Mouse (Mus musculus): ENCODE measurements at regions not wholly inside any gene's neighbourhood (a gene's known extent, or its start where the extent isn't known, plus 50 kb on each side); places are given as distances from the start of the nearest gene placed in this dataset.

- no peak for ATAC-seq (ENCODE audit: borderline replicate concordance, extremely low read depth, low FRiP score, low TSS enrichment)
- Histone ChIP-seq H3K9me3 (no peaks in the 10 kb centered on the region), H3K9ac (no peak overlapping the region), H3K27me3 (no peaks in the 10 kb centered on the region), H3K27ac (no peak overlapping the region), H3K4me2 (no peak overlapping the region), H3K4me1 (no peaks in the 10 kb centered on the region), H3K36me3 (no peaks in the 10 kb centered on the region), H3K4me3 (no peak overlapping the region)
- WGBS, result 87% methylated on average over 11 of the region's 11 CpGs
Measured at GRCm38 (mm10) chr1:34930571-34930970, 80.8 kb downstream of the Plekhb2 start.

GRCm38 (mm10) chr1:34943196-34943595 is 93.4 kb downstream of the Plekhb2 start:
- Histone ChIP-seq H3K4me1 (no peaks in the 10 kb centered on the region), H3K9me3 (no peaks in the 10 kb centered on the region), H3K27me3 (no peaks in the 10 kb centered on the region), H3K4me3 (no peak overlapping the region), H3K36me3 (no peaks in the 10 kb centered on the region), H3K4me2 (no peak overlapping the region), H3K9ac (no peak overlapping the region), H3K27ac (no peak overlapping the region)
- 71% methylated on average over 1 of the region's 1 CpGs for WGBS
- no peak for ATAC-seq (ENCODE audit: borderline replicate concordance, extremely low read depth, low FRiP score, low TSS enrichment)

- Histone ChIP-seq H3K4me1 (no peaks in the 10 kb centered on the region), H3K36me3 (no peaks in the 10 kb centered on the region), H3K27me3 (no peaks in the 10 kb centered on the region), H3K27ac (no peak overlapping the region), H3K4me2 (no peak overlapping the region), H3K4me3 (no peak overlapping the region), H3K9me3 (no peaks in the 10 kb centered on the region), H3K9ac (no peak overlapping the region)
- ATAC-seq (ENCODE audit: borderline replicate concordance, extremely low read depth, low FRiP score, low TSS enrichment), result no peak
- WGBS, result 72% methylated on average over 19 of the region's 19 CpGs
Measured at GRCm38 (mm10) chr1:34961633-34962507, 112.1 kb downstream of the Plekhb2 start.

- H3K27ac ChIP-seq, result no peak overlapping the region
- no peaks in the 10 kb centered on the region for H3K36me3 ChIP-seq
- H3K4me2 ChIP-seq, result no peak overlapping the region
- no peaks in the 10 kb centered on the region for H3K4me1 ChIP-seq
- no peak overlapping the region for H3K9ac ChIP-seq
- H3K27me3 ChIP-seq, result no peaks in the 10 kb centered on the region
- no peaks in the 10 kb centered on the region for H3K9me3 ChIP-seq
- ATAC-seq (ENCODE audit: borderline replicate concordance, extremely low read depth, low FRiP score, low TSS enrichment), result no peak
- 77% methylated on average over 6 of the region's 6 CpGs for WGBS
- no peak overlapping the region for H3K4me3 ChIP-seq
Measured at GRCm38 (mm10) chr1:34962508-34962885, 112.7 kb downstream of the Plekhb2 start.

GRCm38 (mm10) chr1:34974801-34975200 is 125.0 kb downstream of the Plekhb2 start:
- no peak overlapping the region for H3K4me2 ChIP-seq
- no peaks in the 10 kb centered on the region for H3K4me1 ChIP-seq
- H3K27me3 ChIP-seq, result no peaks in the 10 kb centered on the region
- H3K27ac ChIP-seq, result no peak overlapping the region
- no peak overlapping the region for H3K4me3 ChIP-seq
- WGBS, result 81% methylated on average over 6 of the region's 6 CpGs
- no peak for ATAC-seq (ENCODE audit: borderline replicate concordance, extremely low read depth, low FRiP score, low TSS enrichment)
- H3K9me3 ChIP-seq, result 0 out of 2 replicates have a peak, but pooled peaks cover 4% of the 10 kb centered on the region
- no peaks in the 10 kb centered on the region for H3K36me3 ChIP-seq
- H3K9ac ChIP-seq, result no peak overlapping the region

- WGBS, result 83% methylated on average over 10 of the region's 10 CpGs
- no peak for ATAC-seq (ENCODE audit: borderline replicate concordance, extremely low read depth, low FRiP score, low TSS enrichment)
Measured at GRCm38 (mm10) chr1:34978156-34978555, 128.4 kb downstream of the Plekhb2 start.

GRCm38 (mm10) chr1:34979350-34979749 is 129.6 kb downstream of the Plekhb2 start:
- ATAC-seq (ENCODE audit: borderline replicate concordance, extremely low read depth, low FRiP score, low TSS enrichment), result no peak
- Histone ChIP-seq H3K9ac (no peak overlapping the region), H3K27me3 (no peaks in the 10 kb centered on the region), H3K27ac (no peak overlapping the region), H3K4me1 (no peaks in the 10 kb centered on the region), H3K4me3 (no peak overlapping the region), H3K4me2 (no peak overlapping the region), H3K36me3 (no peaks in the 10 kb centered on the region), H3K9me3 (0 out of 2 replicates have a peak, but pooled peaks cover 4% of the 10 kb centered on the region)
- WGBS, result 67% methylated on average over 3 of the region's 3 CpGs

More at GRCm38 (mm10) chr1:34978156-34978555, 128.4 kb downstream of the Plekhb2 start:
- Histone ChIP-seq H3K9me3 (0 out of 2 replicates have a peak, but pooled peaks cover 4% of the 10 kb centered on the region), H3K36me3 (no peaks in the 10 kb centered on the region), H3K27ac (no peak overlapping the region), H3K9ac (no peak overlapping the region), H3K4me3 (no peak overlapping the region), H3K4me2 (no peak overlapping the region), H3K27me3 (no peaks in the 10 kb centered on the region), H3K4me1 (no peaks in the 10 kb centered on the region)

- WGBS, result 89% methylated on average over 2 of the region's 2 CpGs
- Histone ChIP-seq H3K4me3 (no peak overlapping the region), H3K36me3 (no peaks in the 10 kb centered on the region), H3K9me3 (0 out of 2 replicates have a peak, but pooled peaks cover 4% of the 10 kb centered on the region), H3K4me2 (no peak overlapping the region), H3K27me3 (no peaks in the 10 kb centered on the region), H3K9ac (no peak overlapping the region), H3K27ac (no peak overlapping the region), H3K4me1 (no peaks in the 10 kb centered on the region)
- no peak for ATAC-seq (ENCODE audit: borderline replicate concordance, extremely low read depth, low FRiP score, low TSS enrichment)
Measured at GRCm38 (mm10) chr1:34981934-34982333, 132.2 kb downstream of the Plekhb2 start.

GRCm38 (mm10) chr1:34982966-34983365 is 133.2 kb downstream of the Plekhb2 start:
- H3K4me1 ChIP-seq, result no peaks in the 10 kb centered on the region
- no peak for ATAC-seq (ENCODE audit: borderline replicate concordance, extremely low read depth, low FRiP score, low TSS enrichment)
- no peaks in the 10 kb centered on the region for H3K27me3 ChIP-seq
- H3K27ac ChIP-seq, result no peak overlapping the region
- no peak overlapping the region for H3K4me2 ChIP-seq
- no peak overlapping the region for H3K4me3 ChIP-seq
- 68% methylated on average over 2 of the region's 2 CpGs for WGBS
- H3K36me3 ChIP-seq, result no peaks in the 10 kb centered on the region
- 0 out of 2 replicates have a peak, but pooled peaks cover 4% of the 10 kb centered on the region for H3K9me3 ChIP-seq
- no peak overlapping the region for H3K9ac ChIP-seq

GRCm38 (mm10) chr1:34986861-34987260 is 137.1 kb downstream of the Plekhb2 start:
- no peak overlapping the region for H3K4me3 ChIP-seq
- no peaks in the 10 kb centered on the region for H3K27me3 ChIP-seq
- H3K27ac ChIP-seq, result no peak overlapping the region
- H3K4me2 ChIP-seq, result no peak overlapping the region
- H3K9ac ChIP-seq, result no peak overlapping the region
- no peaks in the 10 kb centered on the region for H3K4me1 ChIP-seq
- ATAC-seq (ENCODE audit: borderline replicate concordance, extremely low read depth, low FRiP score, low TSS enrichment), result no peak
- WGBS, result 85% methylated on average over 2 of the region's 2 CpGs
- H3K36me3 ChIP-seq, result no peaks in the 10 kb centered on the region
- H3K9me3 ChIP-seq, result no peaks in the 10 kb centered on the region

GRCm38 (mm10) chr1:34987650-34988221 is 138.0 kb downstream of the Plekhb2 start:
- ATAC-seq (ENCODE audit: borderline replicate concordance, extremely low read depth, low FRiP score, low TSS enrichment), result no peak
- Histone ChIP-seq H3K36me3 (no peaks in the 10 kb centered on the region), H3K4me3 (no peak overlapping the region), H3K9ac (no peak overlapping the region), H3K9me3 (no peaks in the 10 kb centered on the region), H3K4me2 (no peak overlapping the region), H3K4me1 (no peaks in the 10 kb centered on the region), H3K27ac (no peak overlapping the region), H3K27me3 (no peaks in the 10 kb centered on the region)
- 69% methylated on average over 8 of the region's 8 CpGs for WGBS

GRCm38 (mm10) chr1:34988225-34988624 is 138.4 kb downstream of the Plekhb2 start:
- H3K27me3 ChIP-seq, result no peaks in the 10 kb centered on the region
- H3K4me3 ChIP-seq, result no peak overlapping the region
- WGBS, result 73% methylated on average over 7 of the region's 7 CpGs
- H3K4me2 ChIP-seq, result no peak overlapping the region
- H3K36me3 ChIP-seq, result no peaks in the 10 kb centered on the region
- H3K9ac ChIP-seq, result no peak overlapping the region
- H3K27ac ChIP-seq, result no peak overlapping the region
- H3K4me1 ChIP-seq, result no peaks in the 10 kb centered on the region
- ATAC-seq (ENCODE audit: borderline replicate concordance, extremely low read depth, low FRiP score, low TSS enrichment), result no peak
- no peaks in the 10 kb centered on the region for H3K9me3 ChIP-seq
